Mouse (Mus musculus): ENCODE results near the gene Trpm8. TPM values are rescaled to one million over a fixed set of nuclear protein-coding genes. Genes with fewer than 3 reads are reported as not detected.

Gene Trpm8
- polyA plus RNA-seq, 1 experiment from 2014 or later: 0.11 TPM

DNA sequence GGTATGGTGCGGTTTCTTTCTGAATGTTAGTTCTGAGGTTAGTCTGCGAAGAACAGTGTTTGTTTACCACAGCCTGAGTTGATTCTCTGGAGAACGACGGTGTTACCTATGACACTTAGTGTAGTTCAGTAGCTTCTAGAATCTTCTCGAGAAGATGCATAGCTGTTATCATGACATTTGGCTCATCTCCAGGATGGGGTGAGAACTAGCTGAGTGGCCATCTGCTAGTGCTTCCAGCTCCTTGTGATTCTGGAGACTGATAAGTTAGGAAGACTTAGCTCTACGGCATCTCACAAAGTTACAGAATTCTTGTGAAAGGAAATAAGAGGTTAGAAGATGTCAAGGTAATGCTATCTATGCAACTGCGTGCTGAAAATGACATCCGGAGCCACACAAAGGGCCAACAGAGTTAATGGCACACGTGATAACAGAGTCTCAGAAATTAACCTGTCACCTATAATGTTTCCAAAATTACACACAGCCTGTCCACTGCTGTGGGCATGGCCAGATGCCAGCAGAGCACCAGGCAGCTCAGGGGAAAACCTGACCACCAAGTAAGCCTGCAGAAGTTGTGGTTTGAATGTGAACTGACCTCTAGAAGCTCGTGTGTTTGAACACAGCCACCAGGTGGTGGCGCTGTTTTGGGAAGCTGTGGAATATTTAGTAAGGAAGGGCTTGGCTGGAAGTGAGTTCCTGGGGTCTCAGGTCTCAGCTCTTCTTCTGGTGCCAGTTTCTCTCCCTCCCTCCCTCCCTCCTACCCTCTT lies 89.6 kb downstream of the Trpm8 start:
- Histone ChIP-seq H3K4me2 (replicated peaks) (no peak overlapping the region), H3K27ac (replicated peaks) (no peak overlapping the region), H3K9ac (replicated peaks) (no peak overlapping the region), H3K4me3 (no peak overlapping the region), H3K4me1 (no peaks in the 10 kb centered on the region), H3K36me3 (no peaks in the 10 kb centered on the region), H3K27me3 (no peaks in the 10 kb centered on the region), H3K9me3 (no peaks in the 10 kb centered on the region)
- WGBS: 82% methylated on average over 11 of the region's 11 CpGs
- ATAC-seq (replicated peaks): no peak

DNA sequence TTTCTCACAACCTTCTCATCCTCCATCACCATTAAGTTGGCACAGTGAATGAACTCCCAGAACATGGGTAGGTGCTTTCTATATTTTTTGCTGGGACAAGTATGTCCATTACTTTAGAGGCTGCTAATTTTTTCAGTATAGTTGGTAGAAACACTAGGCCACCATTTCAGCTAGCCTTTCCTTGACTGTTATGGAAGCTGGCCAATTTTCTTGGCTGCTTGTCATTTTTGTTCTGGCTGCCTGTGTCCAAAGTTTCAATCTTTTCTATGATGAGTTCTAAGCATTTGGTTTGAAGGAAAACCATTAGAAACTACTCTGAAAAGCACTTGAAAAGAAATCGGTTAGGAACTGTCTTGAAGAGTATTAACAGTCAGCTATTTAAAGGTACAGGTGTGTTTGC lies 101.0 kb downstream of the Trpm8 start:
- ATAC-seq (replicated peaks): no peak
- Histone ChIP-seq H3K27ac (replicated peaks) (no peak overlapping the region), H3K4me1 (no peaks in the 10 kb centered on the region), H3K27me3 (no peaks in the 10 kb centered on the region), H3K9me3 (no peaks in the 10 kb centered on the region), H3K9ac (replicated peaks) (no peak overlapping the region), H3K36me3 (no peaks in the 10 kb centered on the region), H3K4me2 (replicated peaks) (no peak overlapping the region), H3K4me3 (no peak overlapping the region)
- WGBS: 83% methylated on average over 1 of the region's 1 CpGs

DNA sequence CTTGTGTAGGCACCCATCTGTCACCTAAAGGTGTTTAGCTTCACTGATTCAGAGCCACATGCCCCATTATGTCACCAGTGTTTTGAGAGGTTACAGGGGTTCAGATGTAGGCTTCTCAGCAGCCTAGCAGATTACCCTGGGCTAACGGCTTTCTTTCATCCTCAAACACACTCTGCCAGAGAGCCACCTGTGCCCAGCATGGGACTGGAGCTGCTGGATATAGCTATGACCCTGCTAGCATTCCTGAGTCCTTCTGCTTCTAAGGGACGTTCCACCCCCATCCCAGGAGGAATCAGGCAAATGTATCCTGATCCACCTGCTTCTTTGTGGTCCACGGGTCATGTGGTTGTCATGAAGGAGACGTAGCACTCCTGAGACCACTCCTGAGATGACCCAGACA lies 114.2 kb downstream of the Trpm8 start:
- no peak overlapping the region for H3K4me3 ChIP-seq
- no peaks in the 10 kb centered on the region for H3K9me3 ChIP-seq
- no peaks in the 10 kb centered on the region for H3K4me1 ChIP-seq
- no peaks in the 10 kb centered on the region for H3K36me3 ChIP-seq
- H3K27ac ChIP-seq (replicated peaks): no peak overlapping the region
- ATAC-seq (replicated peaks): no peak
- no peak overlapping the region for H3K4me2 ChIP-seq (replicated peaks)
- no peaks in the 10 kb centered on the region for H3K27me3 ChIP-seq
- H3K9ac ChIP-seq (replicated peaks): no peak overlapping the region
- WGBS: 74% methylated on average over 4 of the region's 4 CpGs

DNA sequence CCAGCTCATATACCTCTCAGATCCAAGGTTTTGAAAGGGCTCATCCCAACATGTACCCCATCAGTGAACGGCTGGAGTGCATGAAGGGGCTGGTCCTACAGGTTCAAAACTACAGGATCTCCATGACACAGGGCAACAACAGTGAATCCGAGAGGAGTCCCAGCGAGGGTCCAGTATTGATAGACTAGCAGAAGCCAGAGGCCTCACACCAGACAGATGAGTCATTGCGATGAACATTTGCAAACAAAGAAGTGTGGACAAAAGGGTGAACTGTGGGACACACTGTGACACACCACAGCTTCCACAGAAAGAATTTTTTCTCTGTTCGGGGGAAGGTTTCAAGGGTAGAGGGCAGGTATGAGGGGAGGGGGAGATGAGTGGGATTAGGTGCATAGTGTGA lies 115.9 kb downstream of the Trpm8 start:
- Histone ChIP-seq H3K4me1 (no peaks in the 10 kb centered on the region), H3K36me3 (no peaks in the 10 kb centered on the region), H3K4me3 (no peak overlapping the region), H3K4me2 (replicated peaks) (no peak overlapping the region), H3K27ac (replicated peaks) (no peak overlapping the region), H3K9me3 (no peaks in the 10 kb centered on the region), H3K27me3 (no peaks in the 10 kb centered on the region), H3K9ac (replicated peaks) (no peak overlapping the region)
- 85% methylated on average over 5 of the region's 5 CpGs for WGBS
- no peak for ATAC-seq (replicated peaks)

DNA sequence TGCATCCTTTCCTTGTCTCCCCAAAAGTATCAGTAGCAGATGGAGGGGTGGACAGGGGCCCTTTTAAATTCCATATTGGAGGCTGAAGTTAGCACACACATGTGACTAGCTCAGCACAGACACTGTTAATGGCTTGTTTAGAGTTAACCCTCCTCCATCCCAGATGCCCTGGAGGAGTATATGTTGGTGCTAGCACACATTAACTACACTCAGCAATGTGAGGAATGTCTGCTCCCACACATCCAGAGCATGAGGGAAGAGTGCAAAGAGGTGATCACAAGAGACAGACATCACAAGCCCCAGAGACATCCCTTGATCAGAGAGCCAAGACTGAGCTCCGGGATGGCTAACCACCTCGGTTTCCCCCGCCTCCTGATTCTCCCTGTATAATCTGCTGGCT lies 125.9 kb downstream of the Trpm8 start:
- no peaks in the 10 kb centered on the region for H3K9me3 ChIP-seq
- H3K9ac ChIP-seq (replicated peaks): no peak overlapping the region
- WGBS: 83% methylated on average over 3 of the region's 3 CpGs
- H3K27ac ChIP-seq (replicated peaks): no peak overlapping the region
- H3K4me3 ChIP-seq: no peak overlapping the region
- no peak for ATAC-seq (replicated peaks)
- no peaks in the 10 kb centered on the region for H3K36me3 ChIP-seq
- H3K4me2 ChIP-seq (replicated peaks): no peak overlapping the region
- H3K4me1 ChIP-seq: no peaks in the 10 kb centered on the region
- H3K27me3 ChIP-seq: no peaks in the 10 kb centered on the region

DNA sequence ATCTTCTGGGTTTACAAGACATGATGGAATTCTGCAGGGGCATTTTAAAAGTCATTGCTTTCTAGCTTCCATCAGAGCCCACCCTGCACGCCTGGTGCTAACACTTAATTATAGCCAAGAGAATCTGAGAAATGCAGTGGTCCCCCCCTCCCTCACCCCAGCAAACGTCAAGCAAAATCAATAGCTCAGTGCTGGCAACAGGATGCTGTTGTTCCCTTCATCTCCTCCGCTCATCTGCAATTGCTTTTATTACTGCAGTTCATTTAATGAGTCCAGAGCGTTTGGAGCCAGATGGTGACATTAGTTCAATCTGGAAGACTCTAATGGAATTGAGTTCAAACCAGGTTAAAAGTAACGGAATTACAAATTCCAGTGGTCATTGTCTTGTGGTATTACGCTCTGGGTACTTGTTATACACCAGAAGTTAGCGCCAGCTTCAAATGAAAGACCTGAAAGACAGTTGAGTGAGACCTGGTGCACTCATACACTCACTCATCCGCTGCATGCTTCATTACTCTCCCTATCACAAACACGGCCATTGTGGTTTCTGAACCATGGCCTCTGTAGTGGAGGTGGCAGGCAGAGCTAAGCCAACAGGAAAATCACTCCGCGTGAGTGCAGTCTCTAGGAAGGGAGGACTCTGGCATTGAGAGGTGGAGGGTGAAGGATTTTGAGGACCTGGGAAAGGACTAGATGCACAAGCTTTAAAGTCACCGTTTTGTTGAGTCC lies 128.8 kb downstream of the Trpm8 start:
- no peaks in the 10 kb centered on the region for H3K4me1 ChIP-seq
- no peak for ATAC-seq (replicated peaks)
- H3K36me3 ChIP-seq: no peaks in the 10 kb centered on the region
- H3K27me3 ChIP-seq: no peaks in the 10 kb centered on the region
- H3K9ac ChIP-seq (replicated peaks): no peak overlapping the region
- no peaks in the 10 kb centered on the region for H3K9me3 ChIP-seq
- H3K27ac ChIP-seq (replicated peaks): no peak overlapping the region
- H3K4me2 ChIP-seq (replicated peaks): no peak overlapping the region
- WGBS: 40% methylated on average over 12 of the region's 12 CpGs
- no peak overlapping the region for H3K4me3 ChIP-seq

DNA sequence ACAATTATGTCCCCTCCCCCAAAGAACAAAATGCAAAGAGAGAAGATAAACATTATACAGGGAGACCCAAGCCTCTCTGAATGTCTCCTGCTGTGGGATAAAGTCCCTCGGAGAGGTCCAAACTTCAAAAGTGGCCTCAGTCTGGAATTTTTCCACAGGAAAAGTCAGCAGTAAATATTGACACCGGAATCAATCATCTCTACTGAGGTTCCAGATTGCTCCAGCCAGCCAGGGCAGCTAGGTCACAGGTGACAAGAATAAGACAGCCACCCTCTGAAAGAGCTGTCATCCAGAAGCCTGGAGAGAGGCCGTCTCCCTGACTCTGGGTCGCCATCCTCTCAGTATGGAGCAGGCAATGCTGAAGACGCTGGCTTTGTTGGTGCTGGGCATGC lies 129.3 kb downstream of the Trpm8 start, which contains the start of gene Spp2:
Spp2 (plus strand) TSS at position 155 of the 392 bp plus-strand sequence.
- Histone ChIP-seq H3K4me2 (replicated peaks) (no peak within 1 kb of the TSS), H3K36me3 (no peaks in the 10 kb centered on the region), H3K4me3 (no peak within 1 kb of the TSS), H3K9ac (replicated peaks) (no peak within 1 kb of the TSS), H3K9me3 (no peaks in the 10 kb centered on the region), H3K27ac (replicated peaks) (no peak within 1 kb of the TSS), H3K4me1 (no peaks in the 10 kb centered on the region), H3K27me3 (no peaks in the 10 kb centered on the region)
- 69% methylated on average over 5 of the region's 5 CpGs for WGBS
- ATAC-seq (replicated peaks): no peak

DNA sequence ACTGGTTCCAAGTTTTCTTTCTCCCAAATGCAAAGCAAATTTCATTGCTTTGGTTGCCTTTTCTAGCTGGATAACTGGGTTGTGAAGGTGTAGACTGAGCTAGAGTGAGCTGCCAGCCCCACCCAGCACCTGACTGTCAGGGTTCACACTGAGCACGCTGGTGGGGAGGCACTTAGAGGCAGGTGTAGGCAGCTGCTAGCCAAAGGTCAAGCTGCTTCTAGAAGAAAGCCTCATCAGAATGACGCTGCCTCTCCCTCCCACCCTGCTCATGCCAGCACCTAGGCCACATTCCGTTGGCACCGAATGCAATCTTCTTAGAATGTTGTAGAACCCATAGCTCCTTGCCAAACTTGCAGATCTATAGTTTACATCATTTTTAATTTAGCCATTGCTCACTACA lies 130.9 kb downstream of the Trpm8 start:
- no peak overlapping the region for H3K27ac ChIP-seq (replicated peaks)
- no peaks in the 10 kb centered on the region for H3K9me3 ChIP-seq
- no peak overlapping the region for H3K9ac ChIP-seq (replicated peaks)
- 88% methylated on average over 4 of the region's 4 CpGs for WGBS
- peaks cover 4% of the 10 kb centered on the region; the same call in 1 of the 2 replicates for H3K4me1 ChIP-seq
- H3K27me3 ChIP-seq: no peaks in the 10 kb centered on the region
- no peaks in the 10 kb centered on the region for H3K36me3 ChIP-seq
- ATAC-seq (replicated peaks): no peak
- no peak overlapping the region for H3K4me2 ChIP-seq (replicated peaks)
- H3K4me3 ChIP-seq: no peak overlapping the region

DNA sequence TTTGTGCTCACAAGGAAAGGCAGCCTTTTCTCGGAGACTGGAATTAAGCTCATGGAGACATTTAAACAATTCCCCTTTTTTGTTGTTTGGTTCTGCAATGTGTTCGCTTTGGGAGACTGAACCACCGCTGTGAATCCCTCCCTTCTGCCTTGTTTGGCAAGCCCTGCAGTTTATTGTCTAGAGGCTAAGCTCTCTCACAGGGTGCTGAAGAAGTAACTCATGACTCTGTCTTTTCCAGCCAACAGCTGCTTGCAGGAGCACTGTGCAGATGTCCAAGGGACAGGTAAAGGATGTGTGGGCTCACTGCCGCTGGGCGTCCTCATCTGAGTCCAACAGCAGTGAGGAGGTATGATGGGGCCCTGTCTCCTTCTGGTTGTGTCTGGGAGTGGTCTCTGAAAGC lies 134.6 kb downstream of the Trpm8 start:
- no peaks in the 10 kb centered on the region for H3K9me3 ChIP-seq

DNA sequence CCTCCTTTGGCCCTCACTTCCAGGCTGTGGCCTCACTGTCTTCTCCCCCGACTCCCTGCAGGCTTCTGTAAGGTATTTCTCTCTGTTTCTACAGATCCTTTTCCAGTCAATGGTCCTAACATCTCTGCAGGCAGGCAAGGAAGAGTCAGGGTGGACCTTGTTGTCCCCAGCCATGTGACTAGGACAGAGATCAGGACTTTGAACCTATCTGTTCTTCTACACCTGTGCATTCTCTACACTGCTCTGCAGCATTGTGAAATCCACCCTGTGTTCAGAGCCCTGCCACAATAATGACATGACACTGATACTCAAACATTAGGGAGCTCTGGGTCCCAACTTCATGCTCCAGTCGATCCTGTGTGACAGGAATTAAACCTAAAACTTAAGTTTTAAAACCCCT lies 141.5 kb downstream of the Trpm8 start:
- Histone ChIP-seq H3K36me3 (no peaks in the 10 kb centered on the region), H3K4me2 (replicated peaks) (no peak overlapping the region), H3K4me1 (no peaks in the 10 kb centered on the region), H3K27me3 (no peaks in the 10 kb centered on the region), H3K9me3 (no peaks in the 10 kb centered on the region), H3K4me3 (no peak overlapping the region), H3K27ac (replicated peaks) (no peak overlapping the region), H3K9ac (replicated peaks) (no peak overlapping the region)
- 73% methylated on average over 2 of the region's 2 CpGs for WGBS
- no peak for ATAC-seq (replicated peaks)

More for the DNA sequence above, 134.6 kb downstream of the Trpm8 start:
- no peak overlapping the region for H3K4me3 ChIP-seq
- ATAC-seq (replicated peaks): no peak
- 23% methylated on average over 5 of the region's 5 CpGs for WGBS
- H3K4me2 ChIP-seq (replicated peaks): no peak overlapping the region
- H3K9ac ChIP-seq (replicated peaks): no peak overlapping the region
- H3K36me3 ChIP-seq: no peaks in the 10 kb centered on the region
- no peaks in the 10 kb centered on the region for H3K27me3 ChIP-seq
- peaks cover 4% of the 10 kb centered on the region; the same call in 1 of the 2 replicates for H3K4me1 ChIP-seq
- peak overlapping the region; percentile 48; the same call in 1 of the 2 replicates for H3K27ac ChIP-seq (replicated peaks)

DNA sequence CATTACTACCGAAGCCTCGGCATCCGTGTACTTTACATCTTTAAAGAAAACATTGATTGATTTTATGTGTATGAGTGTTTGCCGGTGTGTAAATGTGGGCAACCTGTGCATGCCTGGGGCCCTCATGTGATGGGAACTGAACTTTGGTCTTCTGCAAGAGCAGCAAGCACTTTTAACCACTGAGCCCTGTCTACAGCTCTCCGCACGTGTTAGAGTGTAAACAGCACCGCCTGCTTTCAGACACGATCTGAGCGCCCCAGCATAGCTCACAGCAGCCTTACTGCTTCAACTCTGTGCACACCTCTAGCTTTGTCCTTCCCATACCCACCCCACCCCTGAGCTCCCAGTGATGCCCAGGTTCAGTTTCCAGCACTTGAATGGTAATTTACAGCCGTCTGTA lies 144.6 kb downstream of the Trpm8 start:
- Histone ChIP-seq H3K4me2 (replicated peaks) (no peak overlapping the region), H3K4me1 (no peaks in the 10 kb centered on the region), H3K9ac (replicated peaks) (no peak overlapping the region), H3K9me3 (no peaks in the 10 kb centered on the region), H3K27ac (replicated peaks) (peak overlapping the region; percentile 66), H3K36me3 (no peaks in the 10 kb centered on the region), H3K4me3 (no peak overlapping the region), H3K27me3 (no peaks in the 10 kb centered on the region)
- no peak for ATAC-seq (replicated peaks)
- 88% methylated on average over 10 of the region's 10 CpGs for WGBS

DNA sequence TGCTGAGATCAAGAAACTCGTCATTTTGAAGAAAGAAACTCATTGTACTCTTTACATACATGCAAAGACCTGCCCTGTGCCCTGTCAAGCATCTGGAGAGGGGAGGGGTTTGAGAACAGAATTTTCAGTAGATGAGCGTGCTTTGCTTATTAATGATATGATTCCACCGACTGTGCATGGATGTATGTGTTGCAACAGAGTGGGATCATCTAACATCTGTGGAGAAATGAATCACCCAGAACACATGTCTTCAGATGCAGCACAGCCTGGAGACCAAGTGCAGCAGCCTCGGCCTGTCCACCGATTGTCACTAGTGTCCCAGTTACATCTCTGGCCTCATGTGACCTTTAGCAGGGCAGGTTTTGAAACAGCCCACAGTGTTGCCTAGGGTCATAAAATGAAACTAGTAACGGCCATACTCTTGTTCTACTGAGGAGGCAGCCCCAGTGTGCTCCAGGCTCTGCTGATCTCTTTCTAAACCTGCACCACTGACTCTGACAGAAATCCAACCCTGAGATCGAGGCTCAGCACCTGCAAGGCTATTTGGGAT lies 145.5 kb downstream of the Trpm8 start:
- ATAC-seq (replicated peaks): 0 out of 2 replicates have a peak, but pooled peaks have one; percentile 47
- peak overlapping the region; percentile 72 for H3K27ac ChIP-seq (replicated peaks)
- no peaks in the 10 kb centered on the region for H3K27me3 ChIP-seq
- no peak overlapping the region for H3K4me3 ChIP-seq
- H3K9me3 ChIP-seq: no peaks in the 10 kb centered on the region
- no peaks in the 10 kb centered on the region for H3K36me3 ChIP-seq
- H3K9ac ChIP-seq (replicated peaks): no peak overlapping the region
- WGBS: 77% methylated on average over 7 of the region's 7 CpGs
- H3K4me1 ChIP-seq: no peaks in the 10 kb centered on the region
- H3K4me2 ChIP-seq (replicated peaks): no peak overlapping the region

Measured in forebrain, embryonic 15.5 days (tissue).